Mouse (Mus musculus): ENCODE data around the gene Gpc4. TPM values are rescaled to one million over a fixed set of nuclear protein-coding genes. Genes with fewer than 3 reads are reported as not detected.

Gpc4 gene
- polyA plus RNA-seq, 1 experiment from 2014 or later: 70.3 TPM

Other genes with a start within 250 kb of the Gpc4 start
- not detected in 2 replicates for gene 1700080O16Rik, start 192.5 kb downstream of the Gpc4 start, polyA plus RNA-seq (2015; fragmentation: Nextera tagmentation; extraction: Ambion mirVana)

All from embryonic facial prominence, embryonic 13.5 days (tissue).